Mouse (Mus musculus): Measurements from ENCODE around the gene Il6ra.

DNA sequence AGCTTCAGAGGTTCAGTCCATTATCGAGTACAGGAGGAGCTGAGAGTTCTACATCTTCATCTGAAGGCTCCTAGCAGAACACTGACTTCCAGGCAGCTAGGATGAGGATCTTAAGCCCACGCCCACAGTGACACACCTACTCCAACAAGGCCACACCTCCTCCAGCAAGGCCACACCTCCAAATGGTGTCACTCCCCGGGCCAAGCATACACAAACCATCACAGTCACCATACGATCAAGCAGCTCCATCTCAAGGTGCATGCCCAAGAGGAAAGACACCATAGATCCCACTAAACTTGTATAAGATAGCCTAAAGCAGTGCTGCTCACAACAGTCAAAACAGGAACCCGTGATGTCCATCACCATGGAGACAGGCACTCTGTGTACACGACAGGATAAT is 7.7 kb upstream of the Il6ra start:
- no peak for TF ChIP-seq POLR2A (IDR thresholded peaks at IDR 0.05; ENCODE audit: insufficient read length, low read depth)
- no peak for TF ChIP-seq MYOD1 (IDR thresholded peaks at IDR 0.05; ENCODE audit: control insufficient read depth in 1 of 3, insufficient read length in 2 of 3, low read depth in 2 of 3)
- no peak for TF ChIP-seq USF1 (IDR thresholded peaks at IDR 0.05; ENCODE audit: low read depth)
- TF ChIP-seq MYOG (IDR thresholded peaks at IDR 0.05; ENCODE audit: control insufficient read depth in 1 of 3, insufficient read depth in 1 of 3, insufficient read length in 2 of 3, low read depth in 2 of 3), result no peak
- no peak for TF ChIP-seq POLR2AphosphoS2 (IDR thresholded peaks at IDR 0.05; ENCODE audit: insufficient read length, low read depth)
- TF ChIP-seq TCF12 (IDR thresholded peaks at IDR 0.05; ENCODE audit: insufficient read depth, poor library complexity, severe bottlenecking), result no peak
- no peak for TF ChIP-seq MAX (IDR thresholded peaks at IDR 0.05; ENCODE audit: low read depth)
- TF ChIP-seq E2F4 (IDR thresholded peaks at IDR 0.05; ENCODE audit: insufficient read depth), result no peak
- no peak for TF ChIP-seq CEBPB (IDR thresholded peaks at IDR 0.05; ENCODE audit: insufficient read depth, poor library complexity, severe bottlenecking)
